Mouse (Mus musculus) left cerebral cortex, adult 8-10 months (tissue): Measurements from ENCODE around the gene Birc6. TPM values are rescaled to one million over a fixed set of nuclear protein-coding genes. Genes with fewer than 3 reads are reported as not detected.

ENCODE experiments used
- DNase-seq, 2 experiments: peaks; one replicate each; pipeline ENCODE4 v3.0.0; 2022; ENCODE audit warnings: low spot score in 2 of 2
- total RNA-seq, 4 experiments: library from RNA; stranded (reverse); gene quantifications; 2 replicates each; pipeline ENCODE4 v1.2.4; 2022

Birc6 gene
- 100 to 1,000 TPM; 107 to 134 (median 116) TPM for total RNA-seq

- peak; percentile 98 to 100 for DNase-seq
Observed at GRCm38 (mm10) chr17:74527729-74528607, at the start of gene Birc6. Gene Birc6 (plus strand): TSS chr17:74528295.

DNA sequence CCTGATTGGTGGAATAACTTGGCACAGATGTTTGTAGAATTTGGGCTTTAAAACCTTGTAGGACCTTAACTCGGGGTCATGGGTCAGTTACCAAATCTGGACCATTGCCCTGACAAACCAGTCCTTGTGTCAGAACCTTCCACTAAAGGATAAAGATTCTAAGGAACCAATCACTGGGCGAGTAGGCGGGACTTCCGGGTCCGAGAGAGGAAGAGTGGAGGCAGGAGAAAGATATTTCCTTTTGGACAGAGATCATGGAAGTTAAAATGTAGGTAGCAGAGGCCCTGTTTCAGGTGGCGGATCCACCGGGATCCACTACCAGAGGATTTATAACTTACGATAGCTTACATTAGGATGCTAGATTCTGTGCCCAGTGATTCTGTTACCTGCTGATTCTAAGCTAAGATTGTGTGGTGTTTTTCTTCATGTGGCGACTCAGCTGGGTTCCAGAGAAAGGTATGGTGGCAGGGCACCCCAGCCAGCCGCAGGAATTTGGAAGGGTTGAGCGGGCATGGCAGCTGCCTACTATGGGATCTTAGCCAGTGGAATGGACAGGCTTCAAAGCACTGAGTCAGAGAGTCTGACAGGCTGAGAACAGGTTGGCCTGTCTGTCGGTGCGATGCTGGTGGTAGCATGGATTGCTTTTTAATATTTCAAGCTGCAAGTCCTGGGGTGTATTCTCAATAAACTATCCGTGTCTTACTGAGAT is 47.6 kb upstream of the Birc6 start:
- no peak for DNase-seq

GRCm38 (mm10) chr17:74489024-74489900 is 38.8 kb upstream of the Birc6 start, which contains the start of gene Yipf4:
Gene Yipf4 (plus strand): TSS chr17:74489493.
- DNase-seq, result peak; percentile 95 to 99

- no peak for DNase-seq
Observed at GRCm38 (mm10) chr17:74489901-74490220, 38.2 kb upstream of the Birc6 start.

GRCm38 (mm10) chr17:74491565-74491964 is 36.5 kb upstream of the Birc6 start:
- no peak for DNase-seq

- no peak for DNase-seq
Observed at GRCm38 (mm10) chr17:74500204-74500603, 27.9 kb upstream of the Birc6 start.

GRCm38 (mm10) chr17:74501085-74501484 is 27.0 kb upstream of the Birc6 start:
- no peak for DNase-seq

DNA sequence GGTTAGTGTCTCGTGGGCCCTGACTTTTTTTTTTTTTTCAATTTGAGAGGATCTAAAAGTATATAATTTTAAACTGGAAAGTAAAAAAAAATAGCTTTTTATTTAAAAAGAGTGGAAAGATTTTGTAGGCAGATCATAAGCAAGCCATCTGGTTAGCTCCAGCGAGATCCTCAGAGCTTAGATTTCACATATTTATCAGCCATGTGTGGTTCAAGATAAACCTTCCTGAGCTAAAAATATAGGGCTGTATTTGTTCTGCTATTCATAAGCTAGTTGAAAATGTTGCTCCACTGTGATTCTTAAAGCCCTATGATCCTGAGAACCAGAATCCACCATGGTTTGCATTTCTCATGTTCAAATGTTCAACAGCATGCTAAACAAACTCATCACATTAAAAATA is 20.2 kb upstream of the Birc6 start:
- peak in 1 of 2 experiments; percentile 30 for DNase-seq

DNA sequence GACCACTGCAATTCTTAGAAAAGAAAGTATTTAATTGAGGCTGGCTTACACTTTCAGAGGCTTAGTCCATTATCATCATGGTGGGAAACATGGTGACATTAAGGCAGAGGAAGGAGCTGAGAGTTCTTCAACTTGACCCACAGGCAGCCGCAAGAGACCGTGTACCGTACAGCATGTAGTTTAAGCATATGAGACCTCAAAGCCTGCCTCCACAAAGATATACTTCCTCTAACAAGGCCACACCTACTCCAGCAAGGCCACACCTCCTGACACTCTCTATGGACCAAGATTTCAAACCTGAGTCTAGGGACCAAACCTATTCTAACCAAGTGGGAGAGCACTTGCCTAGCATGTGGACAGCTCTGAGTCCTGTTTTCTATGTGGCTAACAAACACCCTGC is 19.5 kb upstream of the Birc6 start:
- no peak for DNase-seq

- DNase-seq, result no peak
Observed at GRCm38 (mm10) chr17:74512308-74512707, 15.8 kb upstream of the Birc6 start.

GRCm38 (mm10) chr17:74522797-74523723 is 5.0 kb upstream of the Birc6 start:
- DNase-seq, result no peak

- DNase-seq, result no peak
Observed at GRCm38 (mm10) chr17:74526117-74526516, 2.0 kb upstream of the Birc6 start.

GRCm38 (mm10) chr17:74526806-74527653 is 1.1 kb upstream of the Birc6 start:
- no peak for DNase-seq

DNA sequence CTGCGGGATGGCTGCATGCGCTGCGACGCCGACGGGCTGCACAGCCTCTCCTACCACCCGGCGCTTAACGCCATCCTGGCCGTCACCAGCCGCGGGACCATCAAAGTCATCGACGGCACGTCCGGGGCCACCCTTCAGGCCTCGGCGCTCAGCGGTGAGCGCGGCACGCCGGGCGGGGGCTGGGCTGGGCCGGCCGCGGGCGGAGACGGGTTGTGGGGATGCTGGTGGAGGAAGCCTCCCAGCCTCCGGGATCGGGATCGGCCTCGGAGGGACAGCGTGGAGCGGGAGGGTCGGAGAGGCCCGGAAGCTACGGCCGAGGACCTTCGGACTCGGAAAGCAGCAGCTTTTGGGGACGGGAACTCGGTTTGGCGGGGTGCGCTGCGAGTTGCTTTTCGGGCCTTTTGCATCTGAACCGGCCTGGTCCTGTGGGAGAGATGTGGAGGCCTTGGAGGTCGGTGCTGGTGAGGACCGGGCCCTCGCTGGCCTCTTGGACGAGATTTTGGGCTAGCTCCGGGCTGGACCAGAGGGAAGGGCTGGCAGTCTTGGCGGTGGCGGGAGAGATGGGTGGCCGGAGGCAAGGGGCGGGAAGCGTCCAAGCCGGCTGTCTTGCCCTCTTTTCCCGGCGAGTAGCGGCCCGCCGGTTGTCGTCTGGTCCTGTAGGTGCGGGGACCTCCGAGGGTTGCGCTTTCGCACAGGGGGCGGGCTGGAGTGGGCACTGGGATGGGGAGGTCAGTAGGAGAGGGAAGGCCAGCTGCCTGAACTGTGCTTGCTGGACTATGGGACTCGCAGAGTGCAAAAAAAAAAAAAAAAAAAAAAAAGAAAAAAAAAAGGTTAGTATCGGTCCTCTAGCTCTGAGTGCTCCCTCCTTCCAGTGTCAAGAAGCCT is 795 bp downstream of the Birc6 start:
- peak in 1 of 2 experiments; percentile 27 for DNase-seq

GRCm38 (mm10) chr17:74529533-74529824 is 1.4 kb downstream of the Birc6 start:
- no peak for DNase-seq

- no peak for DNase-seq
Observed at GRCm38 (mm10) chr17:74534971-74535370, 6.9 kb downstream of the Birc6 start.

DNA sequence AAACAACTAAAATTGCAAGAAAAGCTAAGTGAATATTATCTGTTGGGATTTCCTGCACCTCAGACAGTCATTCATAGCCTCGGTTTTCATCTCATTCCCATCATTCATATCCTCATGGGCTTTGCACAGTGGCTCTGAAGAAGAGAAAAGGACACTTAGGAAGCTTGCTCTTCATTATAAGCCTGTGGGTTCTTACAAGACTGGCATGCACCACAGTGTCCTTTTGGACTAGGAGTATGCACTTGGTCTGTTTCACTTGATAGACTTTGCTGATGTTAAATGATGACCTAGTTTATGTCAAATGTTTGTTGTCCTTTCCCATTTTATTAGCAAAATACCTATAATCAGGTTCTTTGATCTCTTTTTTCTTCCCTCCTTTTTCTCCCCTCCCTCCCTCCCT is 9.4 kb downstream of the Birc6 start:
- no peak for DNase-seq

- no peak for DNase-seq
Observed at GRCm38 (mm10) chr17:74543615-74544014, 15.5 kb downstream of the Birc6 start.

GRCm38 (mm10) chr17:74554118-74554517 is 26.0 kb downstream of the Birc6 start:
- DNase-seq, result no peak
